Mouse (Mus musculus): ENCODE results near the gene Fitm1. TPM values are rescaled to one million over a fixed set of nuclear protein-coding genes. Genes with fewer than 3 reads are reported as not detected.
A peak's percentile ranks its signal among the peaks of the same experiment; 100 is the strongest.

Fitm1 gene
- total RNA-seq, 2 experiments from 2014 or later, result 204 to 226 TPM

- intact Hi-C loops (cut with DNase I), result loop anchor here (5.0 kb wide), 1 partner anchor 40 kb away; the partner anchor contains the start of gene Irf9
- DNase-seq, result no peak
Measured at GRCm38 (mm10) chr14:55561860-55562259, 13.6 kb upstream of the Fitm1 start.

DNA sequence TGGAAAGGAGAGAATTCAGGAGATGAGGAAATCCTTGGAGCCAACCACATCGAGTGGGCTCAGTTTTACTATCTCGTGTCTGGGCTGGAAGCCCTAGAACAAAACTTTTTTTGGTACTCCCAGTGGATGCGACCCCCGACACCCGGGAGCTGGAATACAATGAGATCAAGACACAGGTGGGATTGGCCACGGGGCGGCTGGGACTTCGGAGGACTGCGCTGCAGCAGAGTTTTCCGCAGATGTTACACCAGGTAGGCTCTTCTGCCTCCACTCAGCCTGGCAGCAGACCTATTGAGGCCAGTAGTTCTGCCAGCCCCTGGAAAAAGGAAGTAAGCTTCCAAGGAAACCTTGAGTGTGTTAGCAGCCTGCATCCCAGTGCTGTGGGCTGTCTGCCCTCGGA lies 12.2 kb upstream of the Fitm1 start:
- intact Hi-C loops (cut with DNase I), result loop anchor here (5.0 kb wide), 1 partner anchor 39 kb away; the partner anchor contains the start of gene Irf9
- DNase-seq, result no peak

DNA sequence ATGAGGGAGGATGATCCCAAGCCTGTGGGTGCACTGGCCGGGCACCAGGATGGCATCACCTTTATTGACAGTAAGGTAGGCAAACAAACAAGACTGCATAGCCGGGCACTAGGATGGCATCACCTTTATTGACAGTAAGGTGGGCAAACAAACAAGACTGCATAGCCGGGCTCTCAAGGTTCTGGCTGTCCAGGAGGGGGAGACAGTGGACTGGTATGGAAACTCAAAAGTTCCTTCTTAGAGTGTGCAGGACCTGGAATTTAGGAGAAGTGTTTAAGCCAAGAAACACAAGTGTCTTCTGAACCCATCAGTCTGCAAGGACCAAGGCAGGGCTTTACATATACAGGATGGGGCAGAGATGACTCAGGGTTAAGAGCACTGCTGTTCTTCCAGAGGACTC lies 9.7 kb upstream of the Fitm1 start:
- intact Hi-C loops (cut with DNase I), result no loop called here
- no peak for DNase-seq

GRCm38 (mm10) chr14:55567496-55567895 lies 7.9 kb upstream of the Fitm1 start:
- no peak for DNase-seq
- intact Hi-C loops (cut with DNase I), result no loop called here

DNA sequence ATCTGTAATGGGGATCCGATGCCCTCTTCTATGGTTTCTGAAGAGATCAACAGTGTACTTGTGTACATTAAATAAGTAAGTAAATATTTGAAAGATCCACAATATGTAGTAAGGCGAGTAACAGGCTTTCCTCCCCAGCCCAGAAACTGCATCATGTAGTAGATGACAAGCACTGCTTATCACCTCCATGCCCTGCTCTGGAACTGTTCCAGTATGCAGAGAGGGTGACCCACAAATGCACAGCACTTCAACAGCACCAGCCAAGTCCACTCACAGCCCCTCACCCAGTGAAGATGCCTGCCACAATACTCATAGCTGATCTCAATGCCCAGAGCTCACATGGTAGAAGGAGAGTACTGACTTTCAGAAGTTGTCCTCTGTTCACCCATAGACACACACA lies 4.8 kb upstream of the Fitm1 start:
- no peak for DNase-seq
- intact Hi-C loops (cut with DNase I), result no loop called here

GRCm38 (mm10) chr14:55571760-55572159 lies 3.7 kb upstream of the Fitm1 start:
- intact Hi-C loops (cut with DNase I), result no loop called here
- no peak for DNase-seq

- DNase-seq, result peak in 1 of 2 experiments; percentile 45
- intact Hi-C loops (cut with DNase I), result no loop called here
Measured at GRCm38 (mm10) chr14:55575711-55576110, 294 bp downstream of the Fitm1 start.

DNA sequence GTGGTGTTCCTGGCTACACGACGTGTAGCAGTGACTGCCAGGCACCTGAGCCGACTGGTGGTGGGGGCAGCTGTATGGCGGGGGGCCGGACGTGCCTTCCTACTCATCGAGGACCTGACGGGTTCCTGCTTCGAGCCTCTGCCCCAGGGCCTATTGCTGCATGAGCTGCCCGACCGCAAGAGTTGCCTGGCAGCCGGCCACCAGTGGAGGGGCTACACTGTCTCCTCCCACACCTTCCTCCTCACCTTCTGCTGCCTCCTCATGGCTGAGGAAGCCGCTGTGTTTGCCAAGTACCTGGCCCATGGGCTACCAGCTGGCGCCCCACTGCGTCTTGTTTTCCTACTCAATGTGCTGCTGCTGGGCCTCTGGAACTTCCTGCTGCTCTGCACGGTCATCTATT lies 959 bp downstream of the Fitm1 start:
- peak; percentile 33 to 50 for DNase-seq
- intact Hi-C loops (cut with DNase I), result no loop called here

GRCm38 (mm10) chr14:55577871-55578667 lies 2.7 kb downstream of the Fitm1 start, which contains the start of gene Psme1:
Psme1 (plus strand) TSS chr14:55578123.
- intact Hi-C loops (cut with DNase I), result no loop called here

DNA sequence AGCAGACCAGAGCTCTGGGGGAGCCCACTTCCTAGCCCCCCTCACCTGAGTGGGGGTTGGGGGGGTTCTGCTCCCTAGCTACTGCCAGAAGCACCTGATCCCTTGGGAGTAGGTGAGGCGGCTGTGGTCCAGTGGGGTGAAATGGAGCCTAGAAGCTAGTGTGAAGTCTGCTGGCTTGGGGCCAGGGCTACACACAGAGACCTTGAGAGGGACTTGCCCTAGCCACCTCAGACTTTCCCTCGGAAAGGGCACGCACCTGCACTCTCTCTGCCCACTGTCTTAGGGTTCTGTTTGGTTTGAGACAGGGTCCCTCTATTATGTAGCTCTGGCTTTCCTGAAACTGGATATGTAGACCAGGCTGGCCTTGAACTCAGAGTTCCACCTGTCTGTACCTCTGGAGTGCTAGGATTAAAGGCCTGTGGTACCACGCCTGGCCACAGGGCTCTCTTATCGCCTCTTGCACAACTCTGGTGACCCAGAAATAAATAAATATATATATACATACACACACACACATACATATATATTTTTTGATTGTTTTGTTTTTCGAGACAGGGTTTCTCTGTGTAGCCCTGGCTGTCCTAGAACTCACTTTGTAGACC lies 3.4 kb downstream of the Fitm1 start:
- intact Hi-C loops (cut with DNase I), result no loop called here
- DNase-seq, result peak; percentile 61 to 69

More at GRCm38 (mm10) chr14:55577871-55578667, 2.7 kb downstream of the Fitm1 start, which contains the start of gene Psme1:
- peak; percentile 83 to 85 for DNase-seq

- DNase-seq, result no peak
- intact Hi-C loops (cut with DNase I), result no loop called here
Measured at GRCm38 (mm10) chr14:55579511-55580496, 4.4 kb downstream of the Fitm1 start.

- intact Hi-C loops (cut with DNase I), result no loop called here
- DNase-seq, result no peak
Measured at GRCm38 (mm10) chr14:55580731-55581130, 5.3 kb downstream of the Fitm1 start.

- intact Hi-C loops (cut with DNase I), result no loop called here
- DNase-seq, result no peak
Measured at GRCm38 (mm10) chr14:55581981-55582681, 6.7 kb downstream of the Fitm1 start.

- DNase-seq, result no peak
- intact Hi-C loops (cut with DNase I), result no loop called here
Measured at GRCm38 (mm10) chr14:55584303-55584701, 8.9 kb downstream of the Fitm1 start.

GRCm38 (mm10) chr14:55584702-55585565 lies 9.5 kb downstream of the Fitm1 start, which contains the start of gene Emc9:
Emc9 (minus strand) TSS chr14:55585302.
- peak; percentile 79 to 80 for DNase-seq
- intact Hi-C loops (cut with DNase I), result no loop called here

DNA sequence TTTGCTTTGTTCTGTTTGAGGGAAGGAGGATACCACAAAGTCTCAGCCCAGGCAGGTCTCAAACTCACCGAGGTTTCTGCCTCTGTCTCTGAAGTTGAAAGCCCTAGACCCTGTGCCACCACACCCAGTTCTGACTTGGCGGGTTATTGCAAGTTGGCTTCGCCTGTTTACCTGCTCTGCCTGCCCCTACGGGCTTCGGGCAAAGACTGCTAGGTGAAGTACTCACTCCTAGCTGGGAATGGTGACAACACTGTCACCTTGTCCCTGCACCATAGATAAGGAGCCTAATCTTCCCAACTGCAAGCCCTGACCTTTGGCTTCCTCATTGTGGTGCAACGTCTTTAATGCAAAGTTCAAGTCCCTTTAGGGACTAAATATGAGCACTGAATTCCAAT lies 10.1 kb downstream of the Fitm1 start:
- intact Hi-C loops (cut with DNase I), result no loop called here
- no peak for DNase-seq

DNA sequence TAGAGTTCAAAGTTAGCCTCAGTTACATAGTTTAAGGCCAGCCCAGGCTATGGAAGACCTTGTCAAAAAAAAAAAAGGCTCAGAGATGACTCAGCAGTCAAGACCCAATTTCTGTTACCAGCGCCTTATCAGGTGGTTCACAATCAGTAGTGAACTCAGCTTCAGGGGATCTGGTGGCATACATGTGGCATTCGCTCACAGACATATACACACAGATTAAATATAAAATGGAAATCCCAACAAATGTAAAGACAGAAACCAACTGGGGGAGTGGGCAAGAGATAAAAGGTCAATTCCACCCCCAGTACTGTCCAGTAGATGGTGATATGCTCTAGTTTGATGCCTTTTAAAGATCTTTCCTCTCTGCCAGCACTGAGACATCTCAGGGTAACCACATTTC lies 10.7 kb downstream of the Fitm1 start:
- intact Hi-C loops (cut with DNase I), result no loop called here
- DNase-seq, result no peak

DNA sequence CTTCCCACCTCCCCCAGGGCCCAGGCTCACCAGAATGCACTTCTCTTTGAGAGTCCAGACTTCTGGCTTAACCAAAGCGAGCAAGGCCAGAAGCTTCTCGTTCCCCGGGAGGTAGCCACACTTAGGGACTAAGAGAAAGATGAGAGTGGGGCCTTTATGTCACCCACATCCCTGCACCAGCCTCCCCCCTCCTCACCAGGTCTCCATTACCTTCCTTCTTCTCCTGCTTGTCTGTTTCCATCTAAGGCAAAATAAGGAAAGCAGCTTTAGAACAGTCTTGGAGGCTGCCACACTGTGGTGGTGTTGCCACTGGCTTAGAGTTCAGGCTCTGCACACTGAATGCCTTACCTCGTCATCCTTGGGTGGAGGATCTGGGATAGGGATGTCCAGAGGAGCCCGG lies 13.9 kb downstream of the Fitm1 start:
- intact Hi-C loops (cut with DNase I), result no loop called here
- DNase-seq, result no peak
